Mouse (Mus musculus) ovary, postnatal 36 days (tissue): ENCODE data around the gene Olfr414.

Experiments used
- DNase-seq: peaks from one replicate; pipeline ENCODE4 v3.0.0; 2022; ENCODE audit warnings: low spot score, mixed read lengths

Gene Olfr414

DNA sequence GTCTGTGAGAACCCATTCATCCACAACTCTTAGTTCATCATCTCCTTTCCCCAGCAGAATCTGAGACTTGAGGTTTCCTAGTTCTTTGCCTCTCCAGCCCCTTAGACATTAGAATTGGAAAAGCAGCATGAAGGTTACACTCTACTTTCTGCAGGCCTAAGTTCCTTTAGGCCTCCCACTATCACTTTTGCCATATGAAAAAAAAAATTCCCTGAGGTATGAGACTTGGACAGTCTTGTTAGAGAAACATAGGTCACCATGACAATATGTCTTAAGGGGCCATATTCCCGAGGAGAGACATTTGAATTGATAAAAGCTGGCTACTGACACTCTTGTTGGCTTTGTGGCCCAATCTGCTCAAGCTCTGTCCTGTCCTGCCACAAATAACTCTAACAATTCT lies at the start of gene Olfr414:
Gene Olfr414, plus strand, starts transcription at position 301 of the 400 bp plus-strand sequence.
- DNase-seq: no peak

DNA sequence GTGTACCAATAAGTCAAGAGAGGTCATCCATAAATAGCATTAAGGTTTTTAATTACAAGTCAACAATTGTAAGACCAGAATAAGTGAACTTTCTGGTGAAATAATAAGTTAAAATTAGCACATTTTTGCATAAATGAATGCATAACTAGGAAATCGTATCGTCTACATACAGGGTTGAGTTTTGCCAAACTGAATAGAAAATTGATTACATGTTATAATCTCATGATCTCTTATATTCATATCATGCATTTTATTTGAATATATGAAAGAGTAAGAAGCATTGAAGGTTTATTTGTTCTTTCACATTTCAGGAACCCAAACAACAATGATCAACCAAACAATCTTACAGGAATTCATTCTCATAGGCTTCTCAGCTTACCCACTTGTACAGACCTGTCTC lies 33.1 kb upstream of the Olfr414 start, which contains the start of gene Olfr248:
Gene Olfr248, plus strand, starts transcription at position 301 of the 400 bp plus-strand sequence.
- DNase-seq: no peak

DNA sequence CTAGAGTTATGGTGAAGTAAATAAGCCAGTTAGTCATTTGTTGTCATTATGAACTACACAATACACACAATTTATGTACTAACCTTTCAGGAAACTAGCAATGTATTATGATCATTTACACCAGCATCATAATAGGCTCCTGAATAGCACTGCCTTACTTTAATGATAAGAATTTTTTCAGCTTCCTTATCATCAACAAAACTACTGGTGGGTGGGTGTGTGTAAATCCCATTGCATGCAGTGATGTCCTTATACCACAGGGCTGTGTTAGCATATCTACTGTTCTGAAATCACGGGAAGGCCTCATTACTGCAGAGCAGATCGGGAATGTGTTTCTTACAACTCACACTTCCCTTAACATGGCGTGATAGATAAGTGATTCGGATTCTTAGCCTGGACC lies 905 bp upstream of the Olfr414 start:
- DNase-seq: no peak

DNA sequence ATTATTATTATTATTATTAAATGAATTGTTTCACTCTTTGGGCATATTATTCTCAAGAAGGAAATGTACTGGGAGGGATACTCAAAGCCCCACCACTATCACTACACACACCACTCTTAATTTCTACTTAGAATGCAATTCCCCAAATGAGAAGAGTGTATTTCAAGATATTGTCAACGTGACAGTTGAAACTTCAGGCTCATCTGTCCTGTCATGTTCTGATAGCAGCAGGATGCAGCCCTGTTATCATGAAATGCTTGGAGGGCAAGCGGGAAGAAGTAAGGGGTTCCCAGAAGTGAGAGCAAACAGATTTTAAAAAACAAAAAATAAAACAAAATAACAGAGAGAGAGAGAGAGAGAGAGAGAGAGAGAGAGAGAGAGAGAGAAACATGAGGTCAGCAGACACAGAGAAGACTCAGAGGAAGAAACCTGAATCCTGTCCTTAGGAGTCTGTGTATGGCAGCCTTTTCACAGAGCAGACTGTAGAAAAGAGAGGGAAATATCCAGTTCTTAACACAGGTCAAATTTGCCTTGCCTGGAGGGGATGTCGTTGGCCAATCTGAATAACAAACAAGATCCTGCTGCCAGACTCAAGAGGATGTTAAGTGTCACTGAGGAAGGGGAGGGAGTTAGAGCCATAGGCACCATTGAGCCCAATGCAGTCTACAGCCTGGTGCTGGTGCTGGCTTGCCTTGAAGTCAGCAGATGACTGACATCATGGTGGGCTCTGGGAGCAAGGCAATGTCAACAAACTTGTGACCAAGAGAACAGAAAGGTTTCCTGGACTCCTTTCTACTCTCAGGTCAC lies 2.5 kb downstream of the Olfr414 start:
- no peak for DNase-seq

DNA sequence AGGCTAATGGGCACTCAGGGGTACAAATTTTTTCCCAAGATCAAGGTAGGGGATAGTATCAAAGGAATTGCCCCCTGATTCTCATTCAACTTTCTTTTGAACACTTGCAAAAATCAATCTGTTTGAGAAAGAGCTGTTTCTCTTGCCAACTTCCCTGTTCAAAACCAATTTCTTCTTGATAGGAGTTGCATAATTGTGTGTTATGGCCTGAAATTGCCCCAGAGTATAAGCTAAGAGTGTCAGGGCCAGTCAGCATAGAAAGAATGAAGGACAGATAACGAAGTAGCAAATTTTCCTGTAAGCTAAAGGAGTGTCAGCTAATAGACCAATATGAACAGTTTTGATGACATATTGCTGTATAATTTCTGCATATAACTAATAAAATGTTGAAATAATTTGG lies 3.5 kb downstream of the Olfr414 start:
- no peak for DNase-seq

DNA sequence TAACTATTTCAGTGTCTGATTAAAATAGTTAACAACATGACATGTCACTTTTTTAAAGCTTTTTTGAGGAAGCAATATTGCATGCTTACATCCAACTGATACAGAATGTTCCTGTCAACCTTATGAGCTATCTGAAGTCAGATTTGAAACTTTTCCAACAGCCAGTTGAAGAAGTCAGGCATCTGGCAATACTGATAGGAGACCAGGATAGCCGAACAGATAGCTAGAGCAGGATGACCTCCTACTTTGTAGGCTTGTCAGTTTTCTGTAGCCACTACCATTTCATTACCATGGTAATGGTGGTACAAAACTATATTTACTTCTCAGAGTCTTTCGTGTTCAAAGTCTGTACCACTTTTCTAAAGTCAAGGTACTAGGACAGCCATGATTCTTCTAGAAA lies 4.5 kb downstream of the Olfr414 start:
- DNase-seq: no peak

DNA sequence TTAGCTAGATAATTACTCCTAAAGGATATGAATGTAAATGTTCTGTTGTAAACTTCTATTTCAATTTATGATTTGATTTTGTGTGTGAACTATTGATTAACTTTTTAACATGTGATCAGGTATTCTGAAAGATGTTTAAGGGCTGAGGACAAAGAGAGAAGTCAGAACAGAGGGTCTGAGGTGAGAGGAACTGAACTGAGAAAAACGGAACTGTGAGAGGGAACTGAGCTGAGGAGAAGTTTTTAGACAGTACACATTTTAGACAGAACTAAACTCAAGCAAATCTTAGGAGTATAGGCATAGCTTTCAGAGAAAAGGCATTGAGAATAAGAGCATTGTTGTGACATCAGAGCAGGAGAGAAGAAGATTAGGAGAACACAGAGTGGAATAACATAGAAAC lies 10.3 kb downstream of the Olfr414 start:
- DNase-seq: no peak

DNA sequence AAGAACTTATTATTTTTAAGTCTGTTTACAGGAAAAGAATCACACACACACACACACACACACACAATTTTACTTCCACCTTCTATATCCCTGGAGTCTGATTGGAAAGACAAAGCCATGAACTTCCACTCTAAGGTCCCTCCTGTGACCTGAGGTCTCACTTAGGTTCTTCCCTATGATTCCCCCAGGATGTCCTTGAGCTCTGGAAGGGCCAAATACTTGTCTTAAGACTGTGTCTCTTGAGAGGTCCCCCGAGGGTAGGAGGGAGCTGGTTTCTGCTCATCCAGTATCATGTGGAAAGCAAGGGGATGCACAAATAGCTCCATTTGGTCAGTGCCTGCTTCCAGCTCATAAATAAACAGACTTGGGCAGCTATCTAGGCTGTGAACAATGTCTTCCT lies 17.9 kb downstream of the Olfr414 start, which contains the start of gene Olfr220:
Gene Olfr220, plus strand, starts transcription at position 301 of the 400 bp plus-strand sequence.
- DNase-seq: no peak

DNA sequence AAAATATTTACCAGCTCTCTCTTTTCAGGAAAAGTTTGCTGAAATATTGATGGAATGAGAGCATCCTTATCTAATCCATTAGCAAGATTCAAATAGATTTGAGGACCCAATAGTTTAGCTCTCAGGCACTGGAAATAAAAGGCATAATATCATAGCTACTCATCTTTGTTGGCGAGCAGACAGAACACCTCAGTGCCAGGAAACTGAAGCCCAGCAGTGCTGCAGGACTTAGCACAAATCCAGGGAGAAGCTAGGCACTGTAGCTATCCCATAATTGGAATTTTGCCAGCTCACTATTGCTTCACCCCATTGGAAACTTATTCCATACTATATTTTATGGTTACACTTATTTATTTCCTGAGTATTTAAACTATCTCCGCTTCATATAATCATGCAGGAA lies 31.2 kb downstream of the Olfr414 start:
- no peak for DNase-seq

DNA sequence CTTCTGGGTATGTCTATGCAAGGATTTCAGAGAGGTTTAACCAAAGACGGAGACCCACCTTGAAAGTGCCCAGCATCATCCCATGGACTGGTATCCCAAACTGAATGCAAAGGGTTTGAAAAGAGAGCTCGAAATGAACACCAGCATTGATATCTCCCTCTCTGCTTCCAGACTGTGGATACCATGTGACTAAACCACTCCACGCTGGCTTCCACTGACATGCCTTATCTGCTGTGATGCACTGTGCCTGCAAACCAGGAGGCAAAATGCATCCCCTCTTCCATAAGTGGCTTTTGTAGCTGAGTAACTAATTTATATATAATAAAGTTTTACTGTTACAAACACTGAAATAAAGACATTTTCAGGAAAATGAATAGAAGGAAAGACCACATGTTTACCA lies 41.5 kb downstream of the Olfr414 start:
- no peak for DNase-seq

DNA sequence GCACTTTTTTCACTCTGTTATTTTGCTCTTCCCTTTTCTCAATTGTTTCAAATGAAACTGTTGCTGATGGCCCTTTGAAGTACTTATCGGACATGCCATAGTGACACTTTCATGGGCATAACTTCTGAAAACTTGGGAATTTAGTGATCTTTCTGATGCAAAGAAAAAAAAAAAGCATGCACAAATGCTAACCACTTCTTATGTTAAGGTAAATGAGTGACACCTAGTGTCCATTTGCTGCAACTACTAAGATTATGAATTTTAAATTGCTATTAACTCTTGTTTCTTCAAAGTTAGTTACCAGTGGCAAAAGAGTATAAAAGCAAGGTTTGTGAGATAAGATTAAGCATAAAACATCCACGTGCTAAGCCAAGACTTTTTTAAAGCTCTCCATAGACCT lies 42.4 kb downstream of the Olfr414 start:
- no peak for DNase-seq

DNA sequence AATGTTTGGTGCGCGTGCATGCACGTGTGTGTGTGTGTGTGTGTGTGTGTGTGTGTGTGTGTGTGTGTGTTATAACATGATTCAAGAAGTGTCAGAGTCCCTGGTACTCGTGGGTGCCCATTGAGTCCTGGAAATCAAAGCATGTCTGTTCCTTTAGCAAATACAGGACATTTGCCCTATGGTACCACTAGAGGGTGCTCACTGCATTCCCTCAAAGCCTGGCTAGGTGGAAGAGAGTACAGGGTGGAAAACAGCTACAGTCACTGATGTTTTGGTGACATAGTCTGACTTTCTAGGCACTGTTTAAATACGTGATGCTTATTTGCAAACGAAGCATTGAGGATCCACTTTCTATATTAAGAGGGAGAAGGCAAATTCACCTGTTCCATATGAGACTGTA lies 45.9 kb downstream of the Olfr414 start:
- DNase-seq: no peak

DNA sequence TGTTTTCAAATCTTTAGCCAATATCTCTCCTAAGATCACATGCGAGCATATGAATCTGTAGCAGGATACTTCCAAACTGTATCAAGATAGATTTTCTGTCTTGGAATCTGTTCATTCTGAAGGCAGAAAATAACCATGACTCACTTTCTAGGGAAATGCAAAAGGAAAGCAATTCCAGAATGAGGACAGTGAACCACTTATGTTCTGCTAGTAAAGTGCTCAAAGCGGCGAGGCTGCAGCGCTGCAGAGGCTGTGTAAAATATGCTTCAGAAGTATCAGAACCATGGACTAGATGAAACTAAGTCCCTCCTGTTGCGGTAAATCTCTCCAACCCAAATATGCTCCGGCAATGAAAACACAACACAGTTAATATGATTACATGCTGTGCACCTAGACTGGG lies 58.7 kb downstream of the Olfr414 start:
- no peak for DNase-seq
